Mouse (Mus musculus): ENCODE results near the gene Cnnm2.
"Not testable (repeated sequence)": the region's sequence is repeated elsewhere in the genome, so short reads cannot be mapped to it uniquely, and the experiment has no call there.

Gene Cnnm2

GRCm38 (mm10) chr19:46761247-46761946 is at the start of gene Cnnm2:
Gene Cnnm2, plus strand, starts transcription at chr19:46761596.
- peak; percentile 100 for DNase-seq

GRCm38 (mm10) chr19:46714234-46714633 is 47.2 kb upstream of the Cnnm2 start:
- no peak for DNase-seq

- DNase-seq, result no peak
These were observed 46.4 kb upstream of the Cnnm2 start for GRCm38 (mm10) chr19:46715016-46715415.

GRCm38 (mm10) chr19:46718150-46718549 is 43.2 kb upstream of the Cnnm2 start:
- DNase-seq, result no peak

GRCm38 (mm10) chr19:46724411-46724810 is 37.0 kb upstream of the Cnnm2 start:
- DNase-seq, result no peak

- no peak for DNase-seq
These were observed 35.3 kb upstream of the Cnnm2 start for GRCm38 (mm10) chr19:46726142-46726541.

- no peak for DNase-seq
These were observed 34.2 kb upstream of the Cnnm2 start for GRCm38 (mm10) chr19:46727140-46727736.

- no peak for DNase-seq
These were observed 33.4 kb upstream of the Cnnm2 start for GRCm38 (mm10) chr19:46727945-46728540.

GRCm38 (mm10) chr19:46728909-46729308 is 32.5 kb upstream of the Cnnm2 start:
- DNase-seq, result no peak

- no peak for DNase-seq
These were observed 30.0 kb upstream of the Cnnm2 start for GRCm38 (mm10) chr19:46731351-46731750.

- not testable (repeated sequence) for DNase-seq
These were observed 28.7 kb upstream of the Cnnm2 start for GRCm38 (mm10) chr19:46732673-46733072.

- DNase-seq, result no peak
These were observed 27.8 kb upstream of the Cnnm2 start for GRCm38 (mm10) chr19:46733626-46734025.

- no peak for DNase-seq
These were observed 26.2 kb upstream of the Cnnm2 start for GRCm38 (mm10) chr19:46735241-46735640.

GRCm38 (mm10) chr19:46737106-46737505 is 24.3 kb upstream of the Cnnm2 start:
- DNase-seq, result peak; percentile 32 to 59

GRCm38 (mm10) chr19:46740341-46741008 is 20.9 kb upstream of the Cnnm2 start:
- peak; percentile 37 to 51 for DNase-seq

- DNase-seq, result no peak
These were observed 19.8 kb upstream of the Cnnm2 start for GRCm38 (mm10) chr19:46741574-46741973.

GRCm38 (mm10) chr19:46744681-46745080 is 16.7 kb upstream of the Cnnm2 start:
- DNase-seq, result no peak

- no peak for DNase-seq
These were observed 13.6 kb upstream of the Cnnm2 start for GRCm38 (mm10) chr19:46747799-46748198.

- no peak for DNase-seq
These were observed 9.2 kb upstream of the Cnnm2 start for GRCm38 (mm10) chr19:46752235-46752634.

GRCm38 (mm10) chr19:46755066-46755465 is 6.3 kb upstream of the Cnnm2 start:
- peak; percentile 42 to 44 for DNase-seq

- no peak for DNase-seq
These were observed 5.2 kb upstream of the Cnnm2 start for GRCm38 (mm10) chr19:46756221-46756620.

GRCm38 (mm10) chr19:46759096-46759495 is 2.3 kb upstream of the Cnnm2 start:
- peak; percentile 20 to 34 for DNase-seq

GRCm38 (mm10) chr19:46759909-46760308 is 1.5 kb upstream of the Cnnm2 start:
- DNase-seq, result not testable (repeated sequence)

Data from thymus, postnatal 36 days (tissue).